ENCODE assay signal across 18 mouse cellular contexts in the genomic region with DNA sequence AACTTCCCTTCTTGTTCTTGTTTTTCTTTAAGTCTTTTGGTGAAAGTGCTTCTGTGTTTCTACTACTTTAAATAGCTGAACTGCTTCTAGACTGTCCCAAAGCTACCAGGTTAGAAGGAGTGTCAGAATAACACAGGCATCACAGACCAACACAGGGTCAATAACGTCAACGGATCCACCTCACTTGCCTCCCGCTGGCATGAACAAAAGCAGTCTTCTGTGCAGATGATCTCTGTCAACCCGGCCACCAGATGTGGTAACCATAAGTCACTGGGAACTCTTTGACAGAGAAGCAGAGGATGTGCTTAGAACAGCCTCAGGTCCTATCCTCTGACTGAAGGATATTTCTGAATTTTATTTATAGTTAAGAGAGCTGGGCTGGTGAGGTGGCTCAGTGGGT.
"Had no signal": no experiment of that assay in that cellular context is flagged by ENCODE, and none has a peak within 500 bp of the region (broad histone marks: within the 10 kb centered on the region; RNA-seq: fewer than 3 reads in every experiment).

No protein-coding gene starts in this region.

- H3K4me3 ChIP-seq: layer of hippocampus, adult 2 months; liver, embryonic 13.5 days; midbrain, embryonic 12.5 days; midbrain, embryonic 15.5 days; neural tube, embryonic 12.5 days; neural tube, embryonic 15.5 days; stomach, embryonic 15.5 days had no signal

- H3K27me3 ChIP-seq: liver, embryonic 13.5 days; midbrain, embryonic 12.5 days; midbrain, embryonic 15.5 days; neural tube, embryonic 12.5 days; neural tube, embryonic 15.5 days; stomach, embryonic 15.5 days had no signal

- H3K9ac ChIP-seq: liver, embryonic 13.5 days; lung, embryonic 14.5 days; midbrain, embryonic 12.5 days; midbrain, embryonic 15.5 days; neural tube, embryonic 12.5 days; neural tube, embryonic 15.5 days; stomach, embryonic 15.5 days had no signal

- ATAC-seq: lung, postnatal 0 days; midbrain, embryonic 15.5 days had no signal

- DNase-seq: kidney, postnatal 25 days; layer of hippocampus, adult 9-11 months; liver, embryonic 13.5 days; right cerebral cortex, adult 18-20 months; right cerebral cortex, postnatal 14 days; right cerebral cortex, postnatal 4 days; spleen, adult 18-20 months; thymus, postnatal 25 days had no signal

- H3K27ac ChIP-seq: kidney, postnatal 0 days; layer of hippocampus, adult 2 months; liver, embryonic 13.5 days; macrophage; midbrain, embryonic 12.5 days; midbrain, embryonic 15.5 days; neural tube, embryonic 12.5 days; neural tube, embryonic 15.5 days; stomach, embryonic 15.5 days had no signal

- H3K4me1 ChIP-seq: liver, embryonic 13.5 days; neural tube, embryonic 12.5 days had no signal

- H3K9me3 ChIP-seq: liver, embryonic 13.5 days; midbrain, embryonic 12.5 days; midbrain, embryonic 15.5 days; neural tube, embryonic 12.5 days; neural tube, embryonic 15.5 days; stomach, embryonic 15.5 days had no signal

- H3K4me2 ChIP-seq: liver, embryonic 13.5 days; lung, embryonic 14.5 days; midbrain, embryonic 12.5 days; midbrain, embryonic 15.5 days; neural tube, embryonic 12.5 days; neural tube, embryonic 15.5 days; stomach, embryonic 15.5 days had no signal

- H3K36me3 ChIP-seq: liver, embryonic 13.5 days; midbrain, embryonic 12.5 days; midbrain, embryonic 15.5 days; neural tube, embryonic 12.5 days; neural tube, embryonic 15.5 days; stomach, embryonic 15.5 days had no signal
